Mouse (Mus musculus): ENCODE measurements at regions not wholly inside any gene's neighbourhood (a gene's known extent, or its start where the extent isn't known, plus 50 kb on each side); places are given as distances from the start of the nearest gene placed in this dataset.
A peak's percentile ranks its signal among the peaks of the same experiment; 100 is the strongest.

GRCm38 (mm10) chr17:67504502-67505033 lies 128.0 kb downstream of the Lrrc30 start:
- TF ChIP-seq POLR2A (IDR thresholded peaks at IDR 0.05; ENCODE audit: control insufficient read depth, low read depth, low read length) = no peak
- TF ChIP-seq CTCF (IDR thresholded peaks at IDR 0.05; ENCODE audit: control insufficient read depth, insufficient read depth, insufficient replicate concordance, low read depth, low read length) = no peak
- no peaks in the 10 kb centered on the region for H3K27me3 ChIP-seq (ENCODE audit: control insufficient read depth, insufficient read depth, low read length)
- no peaks in the 10 kb centered on the region for H3K36me3 ChIP-seq (ENCODE audit: control insufficient read depth, insufficient read depth, low read length)
- H3K27ac ChIP-seq (ENCODE audit: control insufficient read depth, insufficient read depth, low read depth, low read length) = no peak overlapping the region
- H3K4me3 ChIP-seq (ENCODE audit: control insufficient read depth, low read depth, low read length) = no peak overlapping the region
- peaks cover 6% of the 10 kb centered on the region for H3K4me1 ChIP-seq (ENCODE audit: control insufficient read depth, insufficient read depth, low read length)

GRCm38 (mm10) chr17:67503125-67503878 lies 129.2 kb downstream of the Lrrc30 start:
- TF ChIP-seq POLR2A (IDR thresholded peaks at IDR 0.05; ENCODE audit: control insufficient read depth, low read depth, low read length) = no peak
- no peak for TF ChIP-seq CTCF (IDR thresholded peaks at IDR 0.05; ENCODE audit: control insufficient read depth, insufficient read depth, insufficient replicate concordance, low read depth, low read length)

GRCm38 (mm10) chr17:67502628-67503027 lies 129.9 kb downstream of the Lrrc30 start:
- Histone ChIP-seq H3K27ac (ENCODE audit: control insufficient read depth, insufficient read depth, low read depth, low read length) (no peak overlapping the region), H3K27me3 (ENCODE audit: control insufficient read depth, insufficient read depth, low read length) (no peaks in the 10 kb centered on the region), H3K36me3 (ENCODE audit: control insufficient read depth, insufficient read depth, low read length) (no peaks in the 10 kb centered on the region), H3K4me1 (ENCODE audit: control insufficient read depth, insufficient read depth, low read length) (peaks cover 7% of the 10 kb centered on the region), H3K4me3 (ENCODE audit: control insufficient read depth, low read depth, low read length) (no peak overlapping the region)
- TF ChIP-seq POLR2A (IDR thresholded peaks at IDR 0.05; ENCODE audit: control insufficient read depth, low read depth, low read length) (no peak), CTCF (IDR thresholded peaks at IDR 0.05; ENCODE audit: control insufficient read depth, insufficient read depth, insufficient replicate concordance, low read depth, low read length) (no peak)

More at GRCm38 (mm10) chr17:67503125-67503878, 129.2 kb downstream of the Lrrc30 start:
- Histone ChIP-seq H3K4me1 (ENCODE audit: control insufficient read depth, insufficient read depth, low read length) (peaks cover 6% of the 10 kb centered on the region), H3K4me3 (ENCODE audit: control insufficient read depth, low read depth, low read length) (no peak overlapping the region), H3K36me3 (ENCODE audit: control insufficient read depth, insufficient read depth, low read length) (no peaks in the 10 kb centered on the region), H3K27me3 (ENCODE audit: control insufficient read depth, insufficient read depth, low read length) (no peaks in the 10 kb centered on the region), H3K27ac (ENCODE audit: control insufficient read depth, insufficient read depth, low read depth, low read length) (no peak overlapping the region)

- peak overlapping the region; percentile 15; the same call in 1 of the 2 replicates for H3K4me3 ChIP-seq (ENCODE audit: control insufficient read depth, low read depth, low read length)
- no peaks in the 10 kb centered on the region for H3K36me3 ChIP-seq (ENCODE audit: control insufficient read depth, insufficient read depth, low read length)
- no peak for TF ChIP-seq POLR2A (IDR thresholded peaks at IDR 0.05; ENCODE audit: control insufficient read depth, low read depth, low read length)
- TF ChIP-seq CTCF (IDR thresholded peaks at IDR 0.05; ENCODE audit: control insufficient read depth, insufficient read depth, insufficient replicate concordance, low read depth, low read length) = no peak
- H3K4me1 ChIP-seq (ENCODE audit: control insufficient read depth, insufficient read depth, low read length) = peaks cover 6% of the 10 kb centered on the region
- H3K27ac ChIP-seq (ENCODE audit: control insufficient read depth, insufficient read depth, low read depth, low read length) = no peak overlapping the region
- H3K27me3 ChIP-seq (ENCODE audit: control insufficient read depth, insufficient read depth, low read length) = no peaks in the 10 kb centered on the region
These were observed 132.5 kb downstream of the Lrrc30 start for GRCm38 (mm10) chr17:67499783-67500641.

GRCm38 (mm10) chr17:67497380-67497779 lies 135.1 kb downstream of the Lrrc30 start:
- Histone ChIP-seq H3K27me3 (ENCODE audit: control insufficient read depth, insufficient read depth, low read length) (no peaks in the 10 kb centered on the region), H3K4me1 (ENCODE audit: control insufficient read depth, insufficient read depth, low read length) (peaks cover 6% of the 10 kb centered on the region), H3K27ac (ENCODE audit: control insufficient read depth, insufficient read depth, low read depth, low read length) (no peak overlapping the region), H3K4me3 (ENCODE audit: control insufficient read depth, low read depth, low read length) (no peak overlapping the region), H3K36me3 (ENCODE audit: control insufficient read depth, insufficient read depth, low read length) (no peaks in the 10 kb centered on the region)
- TF ChIP-seq CTCF (IDR thresholded peaks at IDR 0.05; ENCODE audit: control insufficient read depth, insufficient read depth, insufficient replicate concordance, low read depth, low read length) (no peak), POLR2A (IDR thresholded peaks at IDR 0.05; ENCODE audit: control insufficient read depth, low read depth, low read length) (no peak)

GRCm38 (mm10) chr17:67480463-67480862 lies 126.2 kb upstream of the Ptprm start:
- TF ChIP-seq CTCF (IDR thresholded peaks at IDR 0.05; ENCODE audit: control insufficient read depth, insufficient read depth, insufficient replicate concordance, low read depth, low read length) = no peak
- TF ChIP-seq POLR2A (IDR thresholded peaks at IDR 0.05; ENCODE audit: control insufficient read depth, low read depth, low read length) = no peak
- H3K4me1 ChIP-seq (ENCODE audit: control insufficient read depth, insufficient read depth, low read length) = peaks cover 8% of the 10 kb centered on the region
- no peaks in the 10 kb centered on the region for H3K27me3 ChIP-seq (ENCODE audit: control insufficient read depth, insufficient read depth, low read length)
- H3K36me3 ChIP-seq (ENCODE audit: control insufficient read depth, insufficient read depth, low read length) = no peaks in the 10 kb centered on the region
- H3K27ac ChIP-seq (ENCODE audit: control insufficient read depth, insufficient read depth, low read depth, low read length) = no peak overlapping the region
- H3K4me3 ChIP-seq (ENCODE audit: control insufficient read depth, low read depth, low read length) = no peak overlapping the region

- Histone ChIP-seq H3K4me1 (ENCODE audit: control insufficient read depth, insufficient read depth, low read length) (no peaks in the 10 kb centered on the region), H3K36me3 (ENCODE audit: control insufficient read depth, insufficient read depth, low read length) (no peaks in the 10 kb centered on the region), H3K27me3 (ENCODE audit: control insufficient read depth, insufficient read depth, low read length) (no peaks in the 10 kb centered on the region), H3K4me3 (ENCODE audit: control insufficient read depth, low read depth, low read length) (no peak overlapping the region), H3K27ac (ENCODE audit: control insufficient read depth, insufficient read depth, low read depth, low read length) (no peak overlapping the region)
- TF ChIP-seq CTCF (IDR thresholded peaks at IDR 0.05; ENCODE audit: control insufficient read depth, insufficient read depth, insufficient replicate concordance, low read depth, low read length) (peak; percentile 48; the same call in 1 of the 2 replicates), POLR2A (IDR thresholded peaks at IDR 0.05; ENCODE audit: control insufficient read depth, low read depth, low read length) (no peak)
These were observed 118.9 kb upstream of the Ptprm start for GRCm38 (mm10) chr17:67473137-67473536.
